Mouse (Mus musculus): ENCODE results near the gene Dzip3. TPM values are rescaled to one million over a fixed set of nuclear protein-coding genes. Genes with fewer than 3 reads are reported as not detected.

The Dzip3 gene
- total RNA-seq, 2 experiments from 2014 or later, result 6.1 to 13.8 TPM

Other genes starting within 250 kb of the Dzip3 start
- gene Trat1, start 222.1 kb downstream of the Dzip3 start, total RNA-seq (2015; ENCODE audit: low replicate concordance), result not detected in 2 replicates
- gene Trat1, start 222.1 kb downstream of the Dzip3 start, total RNA-seq (2017; ENCODE audit: low replicate concordance), result 0.17 TPM in 1 of 2 replicates, not detected in the other
- not detected in 2 replicates for gene Retnlb, start 177.3 kb downstream of the Dzip3 start, total RNA-seq (2015; ENCODE audit: low replicate concordance)
- not detected in 2 replicates for gene Retnlb, start 177.3 kb downstream of the Dzip3 start, total RNA-seq (2017; ENCODE audit: low replicate concordance)
- not detected in 2 replicates for gene Retnla, start 151.6 kb downstream of the Dzip3 start, total RNA-seq (2015; ENCODE audit: low replicate concordance)
- gene Retnla, start 151.6 kb downstream of the Dzip3 start, total RNA-seq (2017; ENCODE audit: low replicate concordance), result not detected in 2 replicates
- gene Retnlg, start 121.5 kb downstream of the Dzip3 start, total RNA-seq (2015; ENCODE audit: low replicate concordance), result 993 and 1,006 TPM in 2 replicates
- 233 and 238 TPM in 2 replicates for gene Retnlg, start 121.5 kb downstream of the Dzip3 start, total RNA-seq (2017; ENCODE audit: low replicate concordance)
- 24.6 and 29.7 TPM in 2 replicates for gene Cip2a, start within 50 bp of the Dzip3 start, total RNA-seq (2015; ENCODE audit: low replicate concordance)
- gene Cip2a, start within 50 bp of the Dzip3 start, total RNA-seq (2017; ENCODE audit: low replicate concordance), result 29.6 and 33.2 TPM in 2 replicates
- gene Myh15, start 63.3 kb upstream of the Dzip3 start, total RNA-seq (2015; ENCODE audit: low replicate concordance), result not detected in 2 replicates
- gene Myh15, start 63.3 kb upstream of the Dzip3 start, total RNA-seq (2017; ENCODE audit: low replicate concordance), result not detected in 2 replicates

Data from erythroblast, adult 5-6 weeks (primary cell).